Mouse (Mus musculus): ENCODE measurements around the gene Cyp3a11. TPM values are rescaled to one million over a fixed set of nuclear protein-coding genes. Genes with fewer than 3 reads are reported as not detected.

Cyp3a11 gene
- total and polyA plus RNA-seq, 3 experiments, result not detected

DNA sequence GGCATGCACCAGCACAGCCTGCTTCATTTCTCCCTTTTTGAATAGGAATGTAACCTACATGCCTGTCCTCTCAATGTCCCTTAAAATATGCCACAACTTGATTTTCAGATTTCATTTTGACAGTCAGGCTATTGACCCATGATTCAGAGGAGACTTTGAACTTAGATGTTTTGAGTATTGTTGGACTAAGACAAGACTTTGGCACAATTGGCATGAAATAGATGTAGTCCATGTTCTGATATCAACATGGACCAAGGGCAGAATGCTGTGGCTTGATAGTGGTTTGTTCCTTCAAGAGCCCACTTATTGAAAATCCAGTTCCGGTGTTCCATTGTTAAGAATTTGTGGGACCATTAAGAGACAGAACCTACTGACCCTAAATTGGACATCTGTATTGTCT lies 23.6 kb upstream of the Cyp3a11 start:
- no peaks in the 10 kb centered on the region for H3K27me3 ChIP-seq (replicated peaks)
- no peak for DNase-seq (ENCODE audit: extremely low read depth)
- no peak overlapping the region for H3K4me3 ChIP-seq (replicated peaks in 1 of 3; ENCODE audit: low read depth in 2 of 3, low read length in 2 of 3, poor library complexity in 1 of 3)
- peaks cover 45% of the 10 kb centered on the region for H3K9me3 ChIP-seq (replicated peaks; ENCODE audit: low read length)
- no peaks in the 10 kb centered on the region for H3K79me2 ChIP-seq (replicated peaks; ENCODE audit: control insufficient read depth, extremely low read depth, insufficient read depth, poor library complexity, severe bottlenecking)
- in situ Hi-C loops (cut with MboI; ENCODE audit: low pct_ligation_motif_present, low pct_unique_long_range_greater_than_20kb, low sequenced_read_pairs), result no loop called here
- no peak overlapping the region for H3K4me2 ChIP-seq (ENCODE audit: insufficient read depth, low read depth, poor library complexity, severe bottlenecking)
- H3K36me3 ChIP-seq (replicated peaks in 1 of 2; ENCODE audit: control insufficient read depth in 1 of 2, insufficient read depth in 1 of 2, low read length in 1 of 2), result no peaks in the 10 kb centered on the region
- dilution Hi-C loops (cut with MboI; ENCODE audit: extremely low pct_ligation_motif_present, extremely low pct_unique_long_range_greater_than_20kb, low sequenced_read_pairs), result no loop called here
- H3K27ac ChIP-seq (ENCODE audit: insufficient read depth, low read depth), result no peak overlapping the region
- no peak for TF ChIP-seq NRF1 (IDR thresholded peaks at IDR 0.05; ENCODE audit: low read depth, low read length)
- TF ChIP-seq ZC3H11A (IDR thresholded peaks at IDR 0.05; ENCODE audit: low read depth, low read length), result no peak
- TF ChIP-seq JUND (conservative IDR thresholded peaks at IDR 0.05; ENCODE audit: low read depth, low read length), result no peak
- no peak for TF ChIP-seq EP300 (IDR thresholded peaks at IDR 0.05; ENCODE audit: low read length)
- no peak for TF ChIP-seq CHD1 (IDR thresholded peaks at IDR 0.05; ENCODE audit: low read depth, low read length)
- TF ChIP-seq HCFC1 (IDR thresholded peaks at IDR 0.05; ENCODE audit: low read depth, low read length), result no peak
- TF ChIP-seq RAD21 (IDR thresholded peaks at IDR 0.05; ENCODE audit: low read depth, low read length), result no peak
- no peak for TF ChIP-seq BHLHE40 (IDR thresholded peaks at IDR 0.05; ENCODE audit: low read depth, low read length)
- TF ChIP-seq CHD2 (IDR thresholded peaks at IDR 0.05; ENCODE audit: low read length), result no peak
- TF ChIP-seq ZKSCAN1 (IDR thresholded peaks at IDR 0.05; ENCODE audit: borderline replicate concordance, low read depth, low read length), result no peak
- no peak for TF ChIP-seq ZNF384 (IDR thresholded peaks at IDR 0.05; ENCODE audit: low read depth, low read length)
- no peak for TF ChIP-seq USF1 (IDR thresholded peaks at IDR 0.05; ENCODE audit: low read depth, low read length)
- no peaks in the 10 kb centered on the region for H3K4me1 ChIP-seq (ENCODE audit: control insufficient read depth in 1 of 2, insufficient read depth in 2 of 2)
- H3K9ac ChIP-seq (ENCODE audit: insufficient read depth, low read depth), result no peak overlapping the region

DNA sequence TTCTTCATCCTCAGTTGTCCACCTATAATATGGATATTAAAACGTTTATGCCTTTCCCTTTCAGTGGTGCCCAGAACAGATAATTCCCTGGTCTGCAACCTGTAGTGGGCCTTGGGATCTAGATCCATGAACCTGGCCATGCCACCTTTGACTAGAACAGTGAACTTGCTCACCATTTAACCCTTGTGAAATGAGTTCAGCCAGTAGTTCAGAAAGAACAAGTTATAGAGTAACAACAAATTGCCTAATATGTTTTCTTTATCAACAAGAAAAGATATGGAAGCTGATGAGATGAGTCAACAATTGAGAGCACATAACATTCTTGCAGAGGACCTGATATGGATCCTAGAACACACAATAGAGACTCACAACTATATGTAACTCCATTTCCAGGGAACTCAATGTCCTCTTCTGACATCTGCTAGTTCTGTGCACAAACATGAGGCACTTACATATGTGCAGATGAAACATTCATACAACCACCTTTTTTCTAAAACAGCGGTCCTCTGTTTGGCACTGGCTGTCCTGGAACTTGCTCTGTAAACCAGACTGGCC lies 20.7 kb upstream of the Cyp3a11 start:
- Histone ChIP-seq H3K27me3 (replicated peaks) (no peaks in the 10 kb centered on the region), H3K9ac (ENCODE audit: insufficient read depth, low read depth) (no peak overlapping the region), H3K79me2 (replicated peaks; ENCODE audit: control insufficient read depth, extremely low read depth, insufficient read depth, poor library complexity, severe bottlenecking) (no peaks in the 10 kb centered on the region), H3K4me1 (ENCODE audit: control insufficient read depth in 1 of 2, insufficient read depth in 2 of 2) (no peaks in the 10 kb centered on the region), H3K9me3 (replicated peaks; ENCODE audit: low read length) (peaks cover 40% of the 10 kb centered on the region), H3K4me2 (ENCODE audit: insufficient read depth, low read depth, poor library complexity, severe bottlenecking) (no peak overlapping the region), H3K27ac (ENCODE audit: insufficient read depth, low read depth) (no peak overlapping the region), H3K36me3 (replicated peaks in 1 of 2; ENCODE audit: control insufficient read depth in 1 of 2, insufficient read depth in 1 of 2, low read length in 1 of 2) (no peaks in the 10 kb centered on the region), H3K4me3 (replicated peaks in 1 of 3; ENCODE audit: low read depth in 2 of 3, low read length in 2 of 3, poor library complexity in 1 of 3) (no peak overlapping the region)
- DNase-seq (ENCODE audit: extremely low read depth), result no peak
- in situ Hi-C loops (cut with MboI; ENCODE audit: low pct_ligation_motif_present, low pct_unique_long_range_greater_than_20kb, low sequenced_read_pairs), result no loop called here
- no peak for TF ChIP-seq JUND (conservative IDR thresholded peaks at IDR 0.05; ENCODE audit: low read depth, low read length)
- no peak for TF ChIP-seq UBTF (IDR thresholded peaks at IDR 0.05; ENCODE audit: low read depth, low read length)
- no peak for TF ChIP-seq TBP (conservative IDR thresholded peaks at IDR 0.05; ENCODE audit: low read depth, low read length)
- TF ChIP-seq POLR2A (IDR thresholded peaks at IDR 0.05; ENCODE audit: low read depth, low read length), result no peak
- no peak for TF ChIP-seq ZKSCAN1 (IDR thresholded peaks at IDR 0.05; ENCODE audit: borderline replicate concordance, low read depth, low read length)
- no peak for TF ChIP-seq MEF2A (IDR thresholded peaks at IDR 0.05; ENCODE audit: borderline replicate concordance, low read depth, low read length)
- no peak for TF ChIP-seq RAD21 (IDR thresholded peaks at IDR 0.05; ENCODE audit: low read depth, low read length)
- TF ChIP-seq ETS1 (conservative IDR thresholded peaks at IDR 0.05; ENCODE audit: low read depth, low read length), result no peak
- dilution Hi-C loops (cut with MboI; ENCODE audit: extremely low pct_ligation_motif_present, extremely low pct_unique_long_range_greater_than_20kb, low sequenced_read_pairs), result no loop called here

All from CH12.LX (cell line).